Mouse (Mus musculus) thymus, postnatal 14 days (tissue): ENCODE measurements at regions not wholly inside any gene's neighbourhood (a gene's known extent, or its start where the extent isn't known, plus 50 kb on each side); places are given as distances from the start of the nearest gene placed in this dataset.

Source experiments
- DNase-seq: peaks from one replicate; pipeline ENCODE4 v3.0.0; 2021

- DNase-seq, result no peak
Measured at GRCm38 (mm10) chrX:11861119-11861708, 298.9 kb downstream of the Bcor start.

- peak; percentile 3 for DNase-seq
Measured at GRCm38 (mm10) chrX:11861892-11862291, 298.3 kb downstream of the Bcor start.

- no peak for DNase-seq
Measured at GRCm38 (mm10) chrX:11863106-11863505, 297.0 kb downstream of the Bcor start.

GRCm38 (mm10) chrX:11873913-11874312 is 286.2 kb downstream of the Bcor start:
- DNase-seq, result no peak

GRCm38 (mm10) chrX:11876636-11877035 is 283.5 kb downstream of the Bcor start:
- no peak for DNase-seq

- DNase-seq, result peak; percentile 16
Measured at GRCm38 (mm10) chrX:11878028-11878427, 282.1 kb downstream of the Bcor start.

GRCm38 (mm10) chrX:11880972-11881371 is 279.2 kb downstream of the Bcor start:
- DNase-seq, result no peak

- DNase-seq, result no peak
Measured at GRCm38 (mm10) chrX:11883738-11884716, 276.1 kb downstream of the Bcor start.

GRCm38 (mm10) chrX:11892396-11892795 is 267.8 kb downstream of the Bcor start:
- DNase-seq, result no peak

GRCm38 (mm10) chrX:11893606-11894279 is 266.4 kb downstream of the Bcor start:
- DNase-seq, result peak; percentile 3

GRCm38 (mm10) chrX:11894280-11894662 is 265.9 kb downstream of the Bcor start:
- DNase-seq, result no peak

- DNase-seq, result no peak
Measured at GRCm38 (mm10) chrX:11895396-11895795, 264.8 kb downstream of the Bcor start.

GRCm38 (mm10) chrX:11898280-11898679 is 261.9 kb downstream of the Bcor start:
- no peak for DNase-seq

- DNase-seq, result no peak
Measured at GRCm38 (mm10) chrX:11899051-11899450, 261.1 kb downstream of the Bcor start.

- no peak for DNase-seq
Measured at GRCm38 (mm10) chrX:11899914-11900313, 260.2 kb downstream of the Bcor start.

- no peak for DNase-seq
Measured at GRCm38 (mm10) chrX:11901791-11902190, 258.4 kb downstream of the Bcor start.

- no peak for DNase-seq
Measured at GRCm38 (mm10) chrX:11903116-11903700, 256.9 kb downstream of the Bcor start.

- no peak for DNase-seq
Measured at GRCm38 (mm10) chrX:11905231-11905630, 254.9 kb downstream of the Bcor start.

GRCm38 (mm10) chrX:11907167-11907566 is 253.0 kb downstream of the Bcor start:
- DNase-seq, result no peak

- no peak for DNase-seq
Measured at GRCm38 (mm10) chrX:11915984-11916383, 244.2 kb downstream of the Bcor start.

GRCm38 (mm10) chrX:11920231-11920630 is 239.9 kb downstream of the Bcor start:
- DNase-seq, result no peak

- no peak for DNase-seq
Measured at GRCm38 (mm10) chrX:11924639-11925302, 235.4 kb downstream of the Bcor start.
